Mouse (Mus musculus) neural tube, embryonic 10.5 days (tissue): Measurements from ENCODE around the gene Gm5580.
"Not testable (repeated sequence)": the region's sequence is repeated elsewhere in the genome, so short reads cannot be mapped to it uniquely, and the experiment has no call there.

Experiments
- DNase-seq: peaks from one replicate; pipeline ENCODE4 v3.0.0-alpha.2; 2017; ENCODE audit warnings: low spot score; ENCODE audit errors: extremely low spot score

Gm5580 gene

GRCm38 (mm10) chr6:116550841-116551240 lies at the start of gene Gm5580:
Gene Gm5580, plus strand, starts transcription at chr6:116551141.
- DNase-seq = not testable (repeated sequence)

GRCm38 (mm10) chr6:116506302-116507003 lies 44.5 kb upstream of the Gm5580 start, which contains the start of gene Olfr212:
Gene Olfr212, plus strand, starts transcription at chr6:116506516.
- DNase-seq = not testable (repeated sequence)

GRCm38 (mm10) chr6:116514832-116515231 lies 36.1 kb upstream of the Gm5580 start:
- no peak for DNase-seq

GRCm38 (mm10) chr6:116538156-116538555 lies 12.8 kb upstream of the Gm5580 start, which contains the start of gene Olfr213:
Gene Olfr213, plus strand, starts transcription at chr6:116538456.
- no peak for DNase-seq

GRCm38 (mm10) chr6:116542500-116542899 lies 8.4 kb upstream of the Gm5580 start:
- no peak for DNase-seq

- no peak for DNase-seq
These were observed 3.0 kb downstream of the Gm5580 start, which contains the start of gene Olfr214 for GRCm38 (mm10) chr6:116553935-116554334. Gene Olfr214, plus strand, starts transcription at chr6:116554235.

- no peak for DNase-seq
These were observed 4.0 kb downstream of the Gm5580 start for GRCm38 (mm10) chr6:116554952-116555351.

- DNase-seq = peak; percentile 20
These were observed 18.9 kb downstream of the Gm5580 start for GRCm38 (mm10) chr6:116569834-116570233.

- DNase-seq = no peak
These were observed 33.2 kb downstream of the Gm5580 start, which contains the start of gene Olfr215 for GRCm38 (mm10) chr6:116584095-116584494. Gene Olfr215, minus strand, starts transcription at chr6:116584195.

GRCm38 (mm10) chr6:116600969-116601368 lies 50.0 kb downstream of the Gm5580 start:
- DNase-seq = not testable (repeated sequence)
